Mouse (Mus musculus): ENCODE measurements at regions not wholly inside any gene's neighbourhood (a gene's known extent, or its start where the extent isn't known, plus 50 kb on each side); places are given as distances from the start of the nearest gene placed in this dataset.

- ATAC-seq (replicated peaks; ENCODE audit: poor library complexity, severe bottlenecking) = peak; percentile 74
These were observed 160.5 kb upstream of the Six2 start for GRCm38 (mm10) chr17:85848526-85848925.

GRCm38 (mm10) chr17:85847756-85848155 is 159.7 kb upstream of the Six2 start:
- no peak for ATAC-seq (replicated peaks; ENCODE audit: poor library complexity, severe bottlenecking)

GRCm38 (mm10) chr17:85845059-85845458 is 157.0 kb upstream of the Six2 start:
- no peak for ATAC-seq (replicated peaks; ENCODE audit: poor library complexity, severe bottlenecking)

- no peak for ATAC-seq (replicated peaks; ENCODE audit: poor library complexity, severe bottlenecking)
These were observed 156.4 kb upstream of the Six2 start for GRCm38 (mm10) chr17:85844486-85844885.

GRCm38 (mm10) chr17:85823036-85823435 is 135.0 kb upstream of the Six2 start:
- no peak for ATAC-seq (replicated peaks; ENCODE audit: poor library complexity, severe bottlenecking)

- ATAC-seq (replicated peaks; ENCODE audit: poor library complexity, severe bottlenecking) = peak; percentile 37; the same call in 1 of the 2 replicates
These were observed 133.8 kb upstream of the Six2 start for GRCm38 (mm10) chr17:85821861-85822260.

GRCm38 (mm10) chr17:85818098-85818855 is 130.2 kb upstream of the Six2 start:
- no peak for ATAC-seq (replicated peaks; ENCODE audit: poor library complexity, severe bottlenecking)

GRCm38 (mm10) chr17:85816521-85816920 is 128.4 kb upstream of the Six2 start:
- ATAC-seq (replicated peaks; ENCODE audit: poor library complexity, severe bottlenecking) = no peak

GRCm38 (mm10) chr17:85816056-85816455 is 128.0 kb upstream of the Six2 start:
- ATAC-seq (replicated peaks; ENCODE audit: poor library complexity, severe bottlenecking) = no peak

GRCm38 (mm10) chr17:85808580-85808979 is 120.5 kb upstream of the Six2 start:
- ATAC-seq (replicated peaks; ENCODE audit: poor library complexity, severe bottlenecking) = peak; percentile 92

- ATAC-seq (replicated peaks; ENCODE audit: poor library complexity, severe bottlenecking) = no peak
These were observed 117.8 kb upstream of the Six2 start for GRCm38 (mm10) chr17:85805726-85806359.

- no peak for ATAC-seq (replicated peaks; ENCODE audit: poor library complexity, severe bottlenecking)
These were observed 116.6 kb upstream of the Six2 start for GRCm38 (mm10) chr17:85804631-85805030.

GRCm38 (mm10) chr17:85801734-85802133 is 113.7 kb upstream of the Six2 start:
- ATAC-seq (replicated peaks; ENCODE audit: poor library complexity, severe bottlenecking) = 0 out of 2 replicates have a peak, but pooled peaks have one; percentile 28

- no peak for ATAC-seq (replicated peaks; ENCODE audit: poor library complexity, severe bottlenecking)
These were observed 113.1 kb upstream of the Six2 start for GRCm38 (mm10) chr17:85801079-85801605.

GRCm38 (mm10) chr17:85800357-85801078 is 112.4 kb upstream of the Six2 start:
- peak; percentile 69 for ATAC-seq (replicated peaks; ENCODE audit: poor library complexity, severe bottlenecking)

GRCm38 (mm10) chr17:85799865-85800356 is 111.8 kb upstream of the Six2 start:
- peak; percentile 45 for ATAC-seq (replicated peaks; ENCODE audit: poor library complexity, severe bottlenecking)

GRCm38 (mm10) chr17:85799081-85799864 is 111.2 kb upstream of the Six2 start:
- no peak for ATAC-seq (replicated peaks; ENCODE audit: poor library complexity, severe bottlenecking)

- no peak for ATAC-seq (replicated peaks; ENCODE audit: poor library complexity, severe bottlenecking)
These were observed 109.7 kb upstream of the Six2 start for GRCm38 (mm10) chr17:85797755-85798154.

- ATAC-seq (replicated peaks; ENCODE audit: poor library complexity, severe bottlenecking) = no peak
These were observed 107.7 kb upstream of the Six2 start for GRCm38 (mm10) chr17:85795820-85796219.
